Mouse (Mus musculus): ENCODE measurements around the gene Gusb. TPM values are rescaled to one million over a fixed set of nuclear protein-coding genes. Genes with fewer than 3 reads are reported as not detected.

Gene Gusb
- total RNA-seq, 2 experiments from 2014 or later = 7.3 to 8.0 TPM

DNA sequence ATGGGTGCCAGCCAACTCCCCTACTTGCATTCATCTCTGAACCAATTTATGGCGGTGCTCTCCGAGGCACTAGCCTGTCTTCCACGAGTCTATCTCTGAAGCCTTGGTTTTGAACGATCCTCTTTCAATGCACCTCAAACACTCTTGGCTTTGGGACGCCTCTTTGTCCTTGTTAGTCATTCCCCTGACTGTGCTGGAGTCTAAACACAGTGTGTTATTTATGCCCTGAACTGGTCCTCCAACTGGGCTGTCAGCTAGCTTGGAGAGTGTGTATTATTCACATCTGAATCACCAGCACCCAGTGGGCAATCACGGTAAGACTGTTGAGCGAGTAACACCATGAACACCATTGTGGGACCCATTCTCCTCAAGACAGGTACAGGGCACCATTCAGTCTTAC is 24.8 kb upstream of the Gusb start:
- no peak for DNase-seq
- intact Hi-C loops (cut with DNase I) = no loop called here

DNA sequence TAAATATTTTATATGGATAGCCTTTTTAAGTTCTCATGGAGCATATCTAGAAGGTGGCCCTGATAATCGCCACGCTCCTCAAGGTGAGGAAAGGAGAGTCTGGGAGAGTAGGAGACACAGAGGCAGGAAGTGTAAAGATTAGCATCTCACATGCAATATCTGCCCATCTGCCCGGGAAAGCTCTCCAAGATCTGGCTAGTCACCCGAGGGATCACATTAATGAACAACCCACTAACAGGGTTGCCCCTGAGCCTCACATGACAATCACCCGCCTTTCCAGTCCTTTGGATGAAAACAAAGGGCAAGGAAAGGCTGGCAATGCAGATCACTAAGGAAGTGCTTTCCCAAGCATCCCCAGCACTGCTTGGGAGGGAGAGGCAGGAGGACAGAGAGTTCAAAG is 24.3 kb upstream of the Gusb start:
- intact Hi-C loops (cut with DNase I) = no loop called here
- no peak for DNase-seq

DNA sequence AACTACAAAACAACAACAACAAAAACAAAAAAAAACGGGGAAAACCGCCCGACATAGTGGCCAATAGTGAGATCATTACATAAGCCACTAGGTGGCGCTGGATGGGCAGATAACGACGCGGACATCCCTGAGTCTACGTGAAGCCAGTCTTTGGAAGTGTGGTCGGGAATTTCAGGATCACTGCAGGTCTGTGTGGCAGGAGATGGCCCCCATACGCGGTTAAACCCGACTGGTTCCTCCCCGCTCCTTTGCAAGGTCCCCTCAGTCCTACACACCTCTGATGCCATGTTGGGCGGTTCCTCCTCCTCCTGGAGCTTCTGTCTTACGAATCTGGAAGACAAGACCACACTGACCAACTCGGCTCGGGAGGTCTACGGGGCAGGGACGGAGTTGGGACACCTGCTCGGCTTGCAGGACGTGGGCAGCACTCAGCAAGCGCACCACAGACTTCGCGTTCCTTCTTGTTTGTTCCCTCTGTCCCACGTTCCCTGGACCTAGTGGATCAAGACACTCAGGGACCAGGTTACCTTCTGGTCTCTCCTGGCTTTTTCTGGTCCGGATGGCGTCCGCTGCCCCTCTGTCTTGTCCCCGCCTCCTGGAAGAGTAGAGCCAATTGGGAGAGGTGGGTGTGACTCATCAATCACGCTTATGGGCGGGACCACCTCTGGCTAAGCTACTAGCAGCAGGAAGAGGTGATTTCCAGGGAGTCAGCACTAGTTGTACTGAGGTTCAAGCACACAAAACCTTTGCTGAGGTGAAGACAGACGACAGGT is 21.1 kb upstream of the Gusb start:
- intact Hi-C loops (cut with DNase I) = loop anchor here (5.0 kb wide), 2 partner anchors 118 to 138 kb away; partner anchors contain the start of gene Kctd7
- DNase-seq = peak; percentile 76

DNA sequence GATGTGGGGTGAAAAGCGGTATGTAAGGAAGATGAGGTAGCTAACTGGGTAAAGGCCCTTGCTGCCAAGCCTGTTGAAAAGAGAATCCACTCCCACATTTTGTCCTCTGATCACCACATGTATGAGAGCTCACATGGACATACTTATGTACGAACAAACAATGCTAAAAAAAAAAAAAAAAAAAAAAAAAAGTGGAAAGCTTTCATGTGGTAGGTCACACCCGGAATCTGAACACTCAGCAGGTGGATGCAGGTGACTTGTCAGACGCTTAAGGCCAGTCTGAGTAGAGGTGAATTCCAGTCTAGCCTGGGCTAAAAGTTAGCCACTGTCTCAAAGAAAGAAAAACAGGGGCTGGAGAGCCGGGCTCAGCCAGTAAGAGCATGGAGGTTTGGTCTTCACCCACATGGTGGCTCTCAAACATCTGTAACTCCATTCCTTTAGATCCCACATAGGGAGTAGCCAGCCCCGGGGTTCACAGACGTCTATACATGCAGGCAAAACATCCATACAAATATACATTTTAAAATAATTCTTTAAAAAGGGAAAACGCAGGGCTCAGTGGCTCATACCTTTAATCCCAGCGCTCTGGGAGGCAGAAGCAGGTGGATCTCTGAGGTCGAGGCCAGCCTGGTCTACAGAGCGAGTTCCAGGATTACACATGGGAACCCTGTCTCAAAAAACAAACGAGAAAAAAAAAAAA is 20.4 kb upstream of the Gusb start:
- intact Hi-C loops (cut with DNase I) = loop anchor here (5.0 kb wide), 2 partner anchors 119 to 139 kb away; partner anchors contain the start of gene Kctd7
- DNase-seq = no peak

DNA sequence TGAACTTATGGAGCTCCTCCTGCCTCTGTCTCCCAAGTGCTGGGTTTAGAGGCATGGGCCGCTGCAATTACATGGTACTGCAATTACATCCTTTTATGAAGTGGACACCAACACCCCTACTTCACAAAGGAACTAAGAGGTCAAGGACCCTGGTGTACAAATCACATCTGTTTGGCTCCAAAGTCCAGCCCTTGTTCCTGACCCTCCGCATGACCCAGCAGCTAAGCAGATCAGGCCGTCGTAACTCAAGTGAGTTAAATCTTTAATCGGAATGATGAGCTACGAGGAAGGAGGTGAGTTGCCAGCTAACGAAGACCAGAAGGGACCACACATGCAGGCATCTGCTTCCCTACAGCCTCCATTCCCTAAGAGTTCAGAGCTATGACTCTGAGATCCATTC is 19.5 kb upstream of the Gusb start:
- intact Hi-C loops (cut with DNase I) = loop anchor here (5.0 kb wide), 2 partner anchors 120 to 140 kb away; partner anchors contain the start of gene Kctd7
- no peak for DNase-seq

DNA sequence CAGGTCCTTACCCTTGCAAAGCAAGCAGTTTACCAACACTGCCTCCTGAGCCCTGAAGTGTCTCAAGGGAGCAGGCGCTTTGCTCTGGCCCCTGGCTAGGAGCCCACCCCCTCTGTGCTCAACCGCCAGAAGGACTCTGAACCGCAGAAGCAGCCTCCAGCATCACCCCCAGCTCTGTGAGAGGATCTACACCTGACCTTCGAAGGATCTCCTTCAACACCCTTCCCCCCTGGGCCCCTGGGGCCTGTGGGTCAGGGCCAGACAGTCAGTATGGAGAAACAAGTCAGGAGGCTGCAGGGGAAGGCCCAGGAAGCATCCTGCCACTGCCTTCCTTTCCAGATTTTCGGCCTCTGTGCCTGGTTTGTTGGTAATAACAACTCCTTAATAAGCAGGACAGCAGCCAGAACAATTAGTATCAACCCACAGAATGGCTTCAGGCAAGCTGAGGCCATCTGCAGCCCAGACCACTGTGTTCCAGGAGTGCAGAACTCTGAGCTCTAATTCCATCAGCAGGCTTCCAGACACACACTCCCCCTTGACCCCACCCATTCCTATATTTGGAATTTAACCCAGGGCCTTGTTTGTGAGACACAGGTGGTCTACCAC is 18.6 kb upstream of the Gusb start:
- intact Hi-C loops (cut with DNase I) = loop anchor here (5.0 kb wide), 2 partner anchors 121 to 141 kb away; partner anchors contain the start of gene Kctd7
- DNase-seq = no peak

DNA sequence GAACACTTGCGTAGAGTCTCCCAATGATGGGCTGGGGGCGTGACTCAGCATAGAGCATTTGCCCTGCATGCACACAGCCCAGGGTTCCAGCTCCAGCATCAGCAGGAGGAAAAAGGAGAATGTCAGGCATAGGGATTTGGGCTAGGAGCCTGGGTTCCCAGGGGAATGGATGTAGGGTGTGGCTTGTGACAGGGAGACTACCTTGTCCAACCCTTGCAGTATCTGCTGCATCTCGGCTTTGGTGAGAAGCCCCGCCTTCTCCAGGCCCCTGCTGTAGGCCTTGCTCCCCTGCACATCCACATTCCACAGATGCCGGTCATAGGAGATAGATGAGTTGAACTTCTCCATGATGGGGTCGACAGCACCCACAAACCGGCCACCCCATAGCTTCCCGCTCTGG is 16.6 kb upstream of the Gusb start:
- intact Hi-C loops (cut with DNase I) = loop anchor here (2.0 kb wide), 1 partner anchor 21 kb away; no protein-coding TSS in a partner anchor
- no peak for DNase-seq

DNA sequence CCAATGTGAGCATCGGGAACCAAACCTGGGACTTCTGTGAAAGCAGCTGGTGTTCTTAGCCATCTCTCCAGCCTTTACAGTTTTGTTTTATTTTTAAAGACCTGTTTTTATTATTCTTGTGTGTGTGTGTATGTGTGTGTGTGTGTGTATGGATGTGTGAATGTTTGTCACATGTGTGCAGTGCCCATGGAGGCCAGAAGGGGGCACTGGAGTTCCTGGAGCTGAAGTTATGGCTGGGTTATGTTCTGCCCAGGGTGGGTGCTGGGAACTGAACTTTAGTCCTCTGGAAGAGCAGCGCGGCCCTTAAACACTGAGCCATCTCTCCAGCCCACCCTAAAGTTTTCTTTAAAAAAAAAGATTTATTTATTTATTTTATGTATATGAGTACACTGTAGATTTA is 12.3 kb upstream of the Gusb start:
- intact Hi-C loops (cut with DNase I) = no loop called here
- DNase-seq = no peak

DNA sequence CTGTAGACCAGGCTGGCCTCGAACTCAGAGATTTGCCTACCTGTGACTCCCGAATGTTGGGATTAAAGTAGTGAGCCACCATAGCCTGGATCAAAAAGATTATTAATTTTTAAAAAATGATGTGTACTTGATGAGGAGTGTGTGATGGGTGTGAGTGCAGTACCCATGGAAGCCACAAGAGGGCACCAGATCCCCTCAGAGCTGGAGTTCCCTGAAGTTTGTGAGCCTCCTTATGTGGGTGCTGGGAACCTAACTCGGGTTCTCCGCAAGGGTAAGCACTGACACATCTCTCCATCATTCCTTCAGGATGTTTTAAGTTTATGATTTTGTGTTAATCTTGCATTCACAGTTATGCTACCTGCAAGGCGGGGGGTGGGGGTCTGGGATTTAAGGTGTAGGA is 8.1 kb upstream of the Gusb start:
- intact Hi-C loops (cut with DNase I) = no loop called here

DNA sequence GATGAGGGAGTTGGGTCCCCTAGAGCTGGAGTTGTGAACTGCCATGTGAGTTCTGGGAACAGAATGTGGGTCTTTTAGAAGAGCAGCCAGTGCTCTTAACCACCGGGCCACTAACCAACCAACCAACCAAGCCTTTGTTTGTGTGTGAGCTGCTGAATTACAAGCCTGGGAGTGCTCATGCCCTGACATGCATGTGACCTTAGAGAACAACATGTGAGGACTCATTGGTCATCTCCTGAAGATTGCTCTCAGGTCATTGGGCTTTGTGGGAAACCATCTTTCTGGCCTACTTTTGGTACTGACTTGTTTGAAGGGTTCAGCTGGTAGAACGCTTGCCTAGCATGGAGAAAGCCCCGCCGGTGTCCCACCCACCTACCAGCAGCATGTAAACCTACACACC is 6.9 kb upstream of the Gusb start:
- DNase-seq = no peak
- intact Hi-C loops (cut with DNase I) = no loop called here

More for the DNA sequence above, 8.1 kb upstream of the Gusb start:
- DNase-seq = no peak

DNA sequence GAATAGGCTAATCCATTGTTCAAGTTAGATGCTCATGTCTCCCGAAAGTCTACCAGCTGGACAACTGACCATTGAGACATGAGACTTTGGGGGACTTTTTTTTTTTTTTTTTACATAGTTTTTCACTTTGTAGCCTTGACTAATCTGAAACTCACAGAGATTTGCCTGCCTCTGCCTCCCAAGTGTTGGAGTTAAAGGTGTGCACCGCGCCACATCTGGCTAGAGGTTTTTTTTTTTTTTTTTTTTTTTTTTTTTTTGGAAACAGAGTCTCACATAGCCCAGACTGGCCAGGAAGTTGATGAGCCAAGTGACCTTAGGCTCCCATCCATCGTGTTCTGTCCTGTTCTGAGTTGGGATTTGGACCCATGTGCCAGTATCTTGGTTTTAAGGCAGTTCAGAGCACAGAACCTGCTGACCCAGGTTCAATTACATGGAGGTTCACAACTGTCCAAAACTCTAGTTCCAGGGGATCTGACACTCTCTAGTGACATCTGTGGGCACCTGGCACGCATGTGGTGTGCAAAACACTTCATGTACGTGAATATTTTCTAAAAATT is 5.3 kb upstream of the Gusb start:
- DNase-seq = no peak
- intact Hi-C loops (cut with DNase I) = no loop called here

DNA sequence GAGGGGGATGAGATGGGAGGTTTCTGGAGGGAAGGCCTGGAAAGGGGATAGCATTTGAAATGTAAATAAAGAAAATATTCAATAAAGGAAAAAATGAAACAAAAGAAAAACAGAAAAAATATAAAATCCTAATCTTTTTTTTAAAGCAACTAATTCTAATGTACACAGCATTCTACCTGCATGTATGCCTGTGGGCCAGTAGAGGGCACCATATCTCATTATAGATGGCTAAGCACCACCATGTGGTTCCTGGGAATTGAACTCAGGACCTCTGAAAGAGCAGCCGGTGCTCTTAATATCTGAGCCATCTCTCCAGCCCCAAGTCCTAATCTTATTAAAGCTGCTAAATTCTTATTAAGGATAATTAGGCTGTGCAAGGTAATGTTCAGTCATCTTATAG is 4.5 kb upstream of the Gusb start:
- no peak for DNase-seq
- intact Hi-C loops (cut with DNase I) = no loop called here

DNA sequence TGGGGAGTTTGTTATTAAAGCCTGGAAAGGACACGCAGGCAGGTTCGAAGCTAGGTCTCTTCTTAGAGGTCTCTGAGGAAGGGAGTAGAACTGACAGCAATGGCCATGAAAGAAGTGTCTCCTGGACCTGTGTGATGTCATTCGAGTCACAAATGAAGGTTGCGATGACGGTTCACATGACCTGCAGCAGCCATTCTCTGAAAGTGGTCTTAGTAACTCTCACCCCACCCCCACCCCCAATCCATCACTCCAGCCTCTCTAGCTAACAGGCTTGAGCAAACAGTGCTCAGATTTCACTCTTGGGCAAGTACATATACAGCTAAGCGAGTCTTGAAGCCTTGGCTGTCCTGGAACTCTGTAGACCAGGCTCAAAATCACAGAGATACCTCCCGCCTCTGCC is 380 bp upstream of the Gusb start:
- DNase-seq = no peak
- intact Hi-C loops (cut with DNase I) = no loop called here

DNA sequence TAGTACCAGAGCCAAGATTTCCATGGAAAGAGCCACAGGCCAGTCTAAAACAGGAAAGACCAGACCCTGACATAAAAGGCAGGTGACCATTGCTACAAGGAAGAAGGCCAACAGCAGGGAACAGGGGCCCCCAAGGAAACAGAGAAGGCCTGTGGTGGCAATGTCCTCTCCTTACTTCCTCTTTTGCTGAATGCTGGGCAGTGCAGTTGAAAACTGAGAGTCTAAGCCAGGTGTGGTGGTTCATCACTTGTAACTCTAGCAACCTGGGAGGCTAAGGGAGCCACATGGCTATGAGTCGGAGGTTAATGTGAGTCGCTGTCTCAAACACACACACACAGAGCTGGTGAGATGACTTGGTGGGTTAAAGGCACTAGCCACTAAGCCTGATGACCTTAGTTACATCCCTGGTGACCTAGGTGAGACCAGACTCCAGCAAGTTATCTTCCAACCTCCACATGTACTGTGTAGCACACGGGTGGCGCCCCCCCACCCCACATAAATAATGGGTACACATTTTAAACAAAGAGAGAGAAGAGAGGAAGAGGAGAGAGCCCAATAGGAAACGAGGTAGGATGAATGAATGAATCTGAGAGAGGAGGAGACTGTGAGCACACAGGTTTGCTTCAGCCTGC is 1.4 kb downstream of the Gusb start:
- DNase-seq = no peak
- intact Hi-C loops (cut with DNase I) = no loop called here

DNA sequence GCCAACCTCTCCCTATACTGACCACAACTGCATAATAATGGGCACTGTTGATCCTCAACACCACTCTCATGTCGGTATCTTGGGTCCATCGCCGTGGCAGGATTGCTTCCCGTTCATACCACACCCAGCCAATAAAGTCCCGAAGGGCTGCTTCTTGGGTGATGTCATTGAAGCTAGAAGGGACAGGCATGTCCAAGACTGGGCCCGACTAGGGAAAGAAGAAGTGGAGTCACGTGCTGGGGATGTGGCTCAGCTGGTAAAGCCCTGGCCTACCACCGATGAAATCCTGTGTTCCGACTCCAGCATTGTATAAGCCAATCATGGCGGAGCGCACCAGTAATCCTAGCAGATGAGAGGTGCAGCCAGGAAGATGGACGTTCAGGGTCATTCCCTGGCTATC is 2.1 kb downstream of the Gusb start:
- DNase-seq = no peak
- intact Hi-C loops (cut with DNase I) = no loop called here

DNA sequence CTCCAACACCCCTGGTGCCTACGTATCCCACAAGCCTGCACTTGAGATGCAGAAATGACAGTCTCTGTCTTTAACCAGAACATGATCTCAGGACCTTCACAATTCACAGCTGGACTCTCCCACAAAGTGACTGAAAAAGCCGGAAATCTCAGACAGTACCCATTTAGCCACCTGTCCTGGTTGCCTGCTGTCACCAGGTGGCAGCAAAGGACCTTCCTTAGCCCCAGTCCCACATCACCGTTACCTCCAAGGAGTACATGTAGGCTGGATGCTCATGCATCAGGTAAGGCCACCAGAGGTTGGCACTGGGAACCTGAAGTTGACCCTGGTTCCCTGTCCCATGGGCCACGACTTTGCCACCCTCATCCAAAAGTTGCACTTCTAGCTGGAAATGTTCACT is 3.8 kb downstream of the Gusb start:
- intact Hi-C loops (cut with DNase I) = loop anchor here (5.0 kb wide), 1 partner anchor 38 kb away; no protein-coding TSS in a partner anchor
- no peak for DNase-seq

DNA sequence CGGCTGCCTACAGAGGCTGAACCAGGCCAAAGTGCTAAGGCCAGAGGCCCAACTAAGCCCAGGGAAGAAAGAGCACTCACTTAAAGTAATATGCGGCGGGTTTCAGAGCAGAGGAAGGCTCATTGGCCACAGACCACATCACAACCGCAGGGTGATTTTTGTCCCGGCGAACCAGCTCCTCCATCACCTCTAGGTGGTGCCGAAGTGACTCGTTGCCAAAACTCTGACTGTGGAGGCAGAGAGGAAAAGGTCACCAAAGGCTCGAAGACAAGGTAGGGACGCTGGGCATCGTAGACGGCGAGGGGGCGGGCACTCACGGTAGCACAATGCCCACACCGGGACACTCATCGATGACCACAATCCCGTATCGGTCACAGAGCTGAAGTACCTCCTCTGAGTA is 5.1 kb downstream of the Gusb start:
- intact Hi-C loops (cut with DNase I) = loop anchor here (5.0 kb wide), 1 partner anchor 40 kb away; no protein-coding TSS in a partner anchor

DNA sequence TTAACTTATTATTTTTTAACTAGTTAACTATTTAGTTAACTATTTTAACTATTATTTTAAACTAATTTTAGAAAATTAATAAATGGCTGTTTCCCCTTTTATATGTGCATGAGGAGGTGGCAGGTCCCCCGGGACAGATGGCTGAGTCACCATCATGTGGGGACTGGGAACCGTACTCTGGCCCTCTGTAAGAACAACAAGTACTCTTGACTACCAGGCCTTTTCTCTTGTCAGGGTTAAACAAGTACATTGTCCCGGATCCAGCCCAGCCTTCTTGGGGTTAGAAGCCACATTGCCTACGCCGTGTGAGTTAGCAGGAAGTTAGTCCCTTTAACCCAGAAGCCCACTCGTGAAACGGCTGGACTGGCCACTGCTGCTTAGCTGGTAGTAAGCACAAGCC is 7.9 kb downstream of the Gusb start:
- intact Hi-C loops (cut with DNase I) = loop anchor here (5.0 kb wide), 1 partner anchor 42 kb away; no protein-coding TSS in a partner anchor
- DNase-seq = no peak

More for the DNA sequence above, 5.1 kb downstream of the Gusb start:
- no peak for DNase-seq

DNA sequence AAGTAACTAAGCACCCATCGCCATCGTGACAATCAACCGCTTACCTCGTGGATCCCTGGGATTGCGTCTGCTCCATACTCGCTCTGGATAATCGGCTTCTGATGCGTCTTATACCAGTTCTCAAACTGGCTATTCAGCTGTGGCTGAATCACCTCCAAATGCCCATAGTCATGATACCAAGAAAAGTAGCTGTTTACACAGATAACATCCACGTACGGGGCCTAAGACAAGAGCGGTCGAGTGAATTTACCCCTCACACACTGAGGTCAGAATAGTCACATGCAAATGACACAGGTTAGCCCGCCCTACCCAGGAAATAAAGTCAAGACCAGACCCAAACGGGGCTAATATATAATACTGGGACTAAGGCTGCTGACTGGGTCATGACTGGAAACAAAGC is 9.5 kb downstream of the Gusb start:
- intact Hi-C loops (cut with DNase I) = no loop called here
- DNase-seq = no peak

DNA sequence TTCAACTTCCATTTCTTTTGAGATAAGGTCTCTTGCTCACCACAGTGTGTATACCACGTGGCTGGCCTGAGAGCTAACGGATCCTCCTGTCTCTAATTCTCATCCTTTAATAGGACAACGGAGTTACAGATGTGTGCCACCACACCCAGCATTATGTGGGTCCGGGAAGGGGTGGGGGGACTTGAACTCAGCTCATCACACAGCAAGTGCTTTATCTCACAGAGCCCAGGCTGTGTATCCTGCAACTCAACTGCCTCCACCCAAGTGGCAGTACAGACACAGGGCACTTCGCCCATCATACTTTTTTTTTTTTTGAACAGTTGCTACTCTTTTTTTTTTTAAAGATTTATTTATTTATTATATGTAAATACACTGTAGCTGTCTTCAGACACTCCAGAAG is 11.0 kb downstream of the Gusb start:
- intact Hi-C loops (cut with DNase I) = no loop called here

More for the DNA sequence above, 11.0 kb downstream of the Gusb start:
- no peak for DNase-seq

Data from gastrocnemius, postnatal 36 days (tissue).